Mouse (Mus musculus): Measurements from ENCODE around the gene Sh3bgrl3. TPM values are rescaled to one million over a fixed set of nuclear protein-coding genes. Genes with fewer than 3 reads are reported as not detected.

Sh3bgrl3 gene
- polyA plus RNA-seq, 2 experiments: 325 to 532 TPM

DNA sequence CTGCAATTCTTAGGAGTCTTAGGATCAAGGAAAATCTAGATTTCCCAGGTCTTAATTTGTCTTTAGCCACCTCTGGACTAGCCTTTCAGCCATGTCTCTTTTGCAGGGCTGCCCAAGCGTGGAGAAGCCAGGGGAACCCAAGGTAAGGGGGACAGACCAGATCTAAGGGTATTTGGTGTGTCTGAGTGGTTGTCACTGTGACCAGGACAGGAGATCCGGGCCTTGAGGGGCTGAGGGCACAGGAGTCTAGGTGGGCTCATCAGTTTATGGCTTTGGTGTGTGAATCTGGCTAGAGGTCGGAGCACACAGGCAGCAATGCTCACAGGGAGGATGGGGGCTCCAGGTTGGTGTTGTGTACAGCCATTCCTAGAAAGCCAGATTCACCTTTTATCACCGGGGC, 47.9 kb downstream of the Sh3bgrl3 start:
- Histone ChIP-seq H3K4me3 (replicated peaks; ENCODE audit: low read length) (no peak overlapping the region), H3K4me2 (replicated peaks; ENCODE audit: low read depth, low read length, severe bottlenecking) (no peak overlapping the region), H3K36me3 (ENCODE audit: control insufficient read depth, insufficient read depth, low read length) (no peaks in the 10 kb centered on the region), H3K9me3 (ENCODE audit: control insufficient read depth, low read length) (no peaks in the 10 kb centered on the region), H3K27ac (replicated peaks; ENCODE audit: low read depth, low read length) (no peak overlapping the region), H3K9ac (ENCODE audit: low read depth, low read length, severe bottlenecking) (no peak overlapping the region), H3K4me1 (ENCODE audit: control insufficient read depth, insufficient read depth, low read length) (peaks cover 5% of the 10 kb centered on the region; the same call in 1 of the 2 replicates), H3K27me3 (ENCODE audit: control insufficient read depth, insufficient read depth, low read length) (0 out of 2 replicates have a peak, but pooled peaks cover 9% of the 10 kb centered on the region)
- no peak for ATAC-seq (ENCODE audit: low FRiP score, low read depth)
- no peak for DNase-seq (ENCODE audit: low spot score)
- no peak for TF ChIP-seq POLR2A (IDR thresholded peaks at IDR 0.05; ENCODE audit: borderline replicate concordance, extremely low read depth, insufficient read depth, insufficient read length)
- 69% methylated on average over 4 of the region's 4 CpGs for WGBS

DNA sequence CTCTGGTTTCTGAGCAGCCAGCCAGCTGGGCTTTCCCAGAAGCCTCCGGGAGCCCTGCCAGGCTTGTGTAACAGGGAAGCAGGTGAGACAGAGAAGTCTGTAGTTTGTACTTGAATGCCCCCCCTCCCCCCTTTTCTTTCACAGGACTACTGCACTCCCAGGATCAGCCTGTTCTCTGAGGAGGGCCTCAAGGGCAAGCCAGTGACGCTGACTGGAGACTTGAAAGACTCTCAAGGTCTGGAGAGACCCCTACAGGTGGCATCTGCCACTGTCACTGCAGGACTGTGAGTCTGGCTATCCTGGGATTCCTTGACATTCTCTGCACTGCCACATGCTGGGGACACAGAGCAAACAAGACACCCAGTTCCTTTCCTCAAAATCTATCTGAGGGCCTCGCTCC, 49.9 kb downstream of the Sh3bgrl3 start:
- ATAC-seq (ENCODE audit: low FRiP score, low read depth) (no peak), DNase-seq (ENCODE audit: low spot score) (peak; percentile 70)
- H3K4me2 ChIP-seq (replicated peaks; ENCODE audit: low read depth, low read length, severe bottlenecking): no peak overlapping the region
- no peaks in the 10 kb centered on the region for H3K9me3 ChIP-seq (ENCODE audit: control insufficient read depth, low read length)
- H3K36me3 ChIP-seq (ENCODE audit: control insufficient read depth, insufficient read depth, low read length): no peaks in the 10 kb centered on the region
- 12% methylated on average over 3 of the region's 3 CpGs for WGBS
- 0 out of 2 replicates have a peak, but pooled peaks cover 9% of the 10 kb centered on the region for H3K27me3 ChIP-seq (ENCODE audit: control insufficient read depth, insufficient read depth, low read length)
- H3K4me1 ChIP-seq (ENCODE audit: control insufficient read depth, insufficient read depth, low read length): peaks cover 5% of the 10 kb centered on the region; the same call in 1 of the 2 replicates
- no peak overlapping the region for H3K4me3 ChIP-seq (replicated peaks; ENCODE audit: low read length)
- TF ChIP-seq POLR2A (IDR thresholded peaks at IDR 0.05; ENCODE audit: borderline replicate concordance, extremely low read depth, insufficient read depth, insufficient read length): no peak
- no peak overlapping the region for H3K9ac ChIP-seq (ENCODE audit: low read depth, low read length, severe bottlenecking)
- no peak overlapping the region for H3K27ac ChIP-seq (replicated peaks; ENCODE audit: low read depth, low read length)

Other genes starting within 250 kb of the Sh3bgrl3 start
- gene Rps6ka1, start 241.0 kb downstream of the Sh3bgrl3 start, polyA plus RNA-seq (2012; rRNA removed): 25.1 and 28.4 TPM in 2 replicates
- gene Rps6ka1, start 241.0 kb downstream of the Sh3bgrl3 start, polyA plus RNA-seq (2014; fragmentation: Nextera tagmentation; extraction: Ambion mirVana): 33.8 and 41.7 TPM in 2 replicates
- 606 and 861 TPM in 2 replicates for gene Hmgn2, start 160.1 kb downstream of the Sh3bgrl3 start, polyA plus RNA-seq (2012; rRNA removed)
- 2,302 and 2,334 TPM in 2 replicates for gene Hmgn2, start 160.1 kb downstream of the Sh3bgrl3 start, polyA plus RNA-seq (2014; fragmentation: Nextera tagmentation; extraction: Ambion mirVana)
- gene Dhdds, start 127.9 kb downstream of the Sh3bgrl3 start, polyA plus RNA-seq (2012; rRNA removed): 47.6 and 54.0 TPM in 2 replicates
- 45.1 and 47.2 TPM in 2 replicates for gene Dhdds, start 127.9 kb downstream of the Sh3bgrl3 start, polyA plus RNA-seq (2014; fragmentation: Nextera tagmentation; extraction: Ambion mirVana)
- 0.11 and 0.37 TPM in 2 replicates for gene Lin28a, start 109.9 kb downstream of the Sh3bgrl3 start, polyA plus RNA-seq (2012; rRNA removed)
- gene Lin28a, start 109.9 kb downstream of the Sh3bgrl3 start, polyA plus RNA-seq (2014; fragmentation: Nextera tagmentation; extraction: Ambion mirVana): 0.07 TPM in 1 of 2 replicates, not detected in the other
- gene Zfp683, start 75.0 kb downstream of the Sh3bgrl3 start, polyA plus RNA-seq (2012; rRNA removed): 0.04 and 0.08 TPM in 2 replicates
- not detected in 2 replicates for gene Zfp683, start 75.0 kb downstream of the Sh3bgrl3 start, polyA plus RNA-seq (2014; fragmentation: Nextera tagmentation; extraction: Ambion mirVana)
- 8.2 and 11.3 TPM in 2 replicates for gene Crybg2, start 68.0 kb downstream of the Sh3bgrl3 start, polyA plus RNA-seq (2012; rRNA removed)
- 12.3 and 12.4 TPM in 2 replicates for gene Crybg2, start 68.0 kb downstream of the Sh3bgrl3 start, polyA plus RNA-seq (2014; fragmentation: Nextera tagmentation; extraction: Ambion mirVana)
- 9.0 and 10.3 TPM in 2 replicates for gene Cd52, start 33.7 kb downstream of the Sh3bgrl3 start, polyA plus RNA-seq (2012; rRNA removed)
- 15.5 and 18.1 TPM in 2 replicates for gene Cd52, start 33.7 kb downstream of the Sh3bgrl3 start, polyA plus RNA-seq (2014; fragmentation: Nextera tagmentation; extraction: Ambion mirVana)
- gene Ubxn11, start 26.2 kb downstream of the Sh3bgrl3 start, polyA plus RNA-seq (2012; rRNA removed): 21.9 and 24.1 TPM in 2 replicates
- 7.6 and 12.0 TPM in 2 replicates for gene Ubxn11, start 26.2 kb downstream of the Sh3bgrl3 start, polyA plus RNA-seq (2014; fragmentation: Nextera tagmentation; extraction: Ambion mirVana)
- gene Cep85, start 58.3 kb upstream of the Sh3bgrl3 start, polyA plus RNA-seq (2012; rRNA removed): 22.4 and 32.2 TPM in 2 replicates
- gene Cep85, start 58.3 kb upstream of the Sh3bgrl3 start, polyA plus RNA-seq (2014; fragmentation: Nextera tagmentation; extraction: Ambion mirVana): 40.3 and 46.5 TPM in 2 replicates
- not detected in 2 replicates for gene Gm7534, start 74.2 kb upstream of the Sh3bgrl3 start, polyA plus RNA-seq (2012; rRNA removed)
- gene Gm7534, start 74.2 kb upstream of the Sh3bgrl3 start, polyA plus RNA-seq (2014; fragmentation: Nextera tagmentation; extraction: Ambion mirVana): not detected in 2 replicates
- gene Catsper4, start 98.6 kb upstream of the Sh3bgrl3 start, polyA plus RNA-seq (2012; rRNA removed): 0.06 and 0.16 TPM in 2 replicates
- gene Catsper4, start 98.6 kb upstream of the Sh3bgrl3 start, polyA plus RNA-seq (2014; fragmentation: Nextera tagmentation; extraction: Ambion mirVana): not detected in 2 replicates
- 2.8 and 3.3 TPM in 2 replicates for gene Cnksr1, start 109.6 kb upstream of the Sh3bgrl3 start, polyA plus RNA-seq (2012; rRNA removed)
- gene Cnksr1, start 109.6 kb upstream of the Sh3bgrl3 start, polyA plus RNA-seq (2014; fragmentation: Nextera tagmentation; extraction: Ambion mirVana): 2.0 TPM in 2 replicates
- 0.10 TPM in 1 of 2 replicates, not detected in the other for gene E130218I03Rik, start 114.9 kb upstream of the Sh3bgrl3 start, polyA plus RNA-seq (2012; rRNA removed)
- 0.67 and 0.76 TPM in 2 replicates for gene E130218I03Rik, start 114.9 kb upstream of the Sh3bgrl3 start, polyA plus RNA-seq (2014; fragmentation: Nextera tagmentation; extraction: Ambion mirVana)
- gene Zfp593, start 116.8 kb upstream of the Sh3bgrl3 start, polyA plus RNA-seq (2012; rRNA removed): 15.8 and 18.1 TPM in 2 replicates
- 17.3 and 18.9 TPM in 2 replicates for gene Zfp593, start 116.8 kb upstream of the Sh3bgrl3 start, polyA plus RNA-seq (2014; fragmentation: Nextera tagmentation; extraction: Ambion mirVana)
- not detected in 2 replicates for gene Gm30191, start 118.1 kb upstream of the Sh3bgrl3 start, polyA plus RNA-seq (2012; rRNA removed)
- not detected in 2 replicates for gene Gm30191, start 118.1 kb upstream of the Sh3bgrl3 start, polyA plus RNA-seq (2014; fragmentation: Nextera tagmentation; extraction: Ambion mirVana)
- gene Grrp1, start 125.3 kb upstream of the Sh3bgrl3 start, polyA plus RNA-seq (2012; rRNA removed): 9.7 and 13.1 TPM in 2 replicates
- 5.2 and 5.4 TPM in 2 replicates for gene Grrp1, start 125.3 kb upstream of the Sh3bgrl3 start, polyA plus RNA-seq (2014; fragmentation: Nextera tagmentation; extraction: Ambion mirVana)
- gene Pdik1l, start 159.1 kb upstream of the Sh3bgrl3 start, polyA plus RNA-seq (2012; rRNA removed): 8.9 and 9.6 TPM in 2 replicates
- gene Pdik1l, start 159.1 kb upstream of the Sh3bgrl3 start, polyA plus RNA-seq (2014; fragmentation: Nextera tagmentation; extraction: Ambion mirVana): 18.4 and 20.5 TPM in 2 replicates
- gene Trim63, start 186.3 kb upstream of the Sh3bgrl3 start, polyA plus RNA-seq (2012; rRNA removed): 4.3 and 5.1 TPM in 2 replicates
- gene Trim63, start 186.3 kb upstream of the Sh3bgrl3 start, polyA plus RNA-seq (2014; fragmentation: Nextera tagmentation; extraction: Ambion mirVana): 1.3 and 1.4 TPM in 2 replicates
- gene Slc30a2, start 214.4 kb upstream of the Sh3bgrl3 start, polyA plus RNA-seq (2012; rRNA removed): 0.76 and 0.78 TPM in 2 replicates
- gene Slc30a2, start 214.4 kb upstream of the Sh3bgrl3 start, polyA plus RNA-seq (2014; fragmentation: Nextera tagmentation; extraction: Ambion mirVana): 0.21 and 0.54 TPM in 2 replicates